Mouse (Mus musculus): ENCODE measurements around the gene Samd4b.

Samd4b gene

DNA sequence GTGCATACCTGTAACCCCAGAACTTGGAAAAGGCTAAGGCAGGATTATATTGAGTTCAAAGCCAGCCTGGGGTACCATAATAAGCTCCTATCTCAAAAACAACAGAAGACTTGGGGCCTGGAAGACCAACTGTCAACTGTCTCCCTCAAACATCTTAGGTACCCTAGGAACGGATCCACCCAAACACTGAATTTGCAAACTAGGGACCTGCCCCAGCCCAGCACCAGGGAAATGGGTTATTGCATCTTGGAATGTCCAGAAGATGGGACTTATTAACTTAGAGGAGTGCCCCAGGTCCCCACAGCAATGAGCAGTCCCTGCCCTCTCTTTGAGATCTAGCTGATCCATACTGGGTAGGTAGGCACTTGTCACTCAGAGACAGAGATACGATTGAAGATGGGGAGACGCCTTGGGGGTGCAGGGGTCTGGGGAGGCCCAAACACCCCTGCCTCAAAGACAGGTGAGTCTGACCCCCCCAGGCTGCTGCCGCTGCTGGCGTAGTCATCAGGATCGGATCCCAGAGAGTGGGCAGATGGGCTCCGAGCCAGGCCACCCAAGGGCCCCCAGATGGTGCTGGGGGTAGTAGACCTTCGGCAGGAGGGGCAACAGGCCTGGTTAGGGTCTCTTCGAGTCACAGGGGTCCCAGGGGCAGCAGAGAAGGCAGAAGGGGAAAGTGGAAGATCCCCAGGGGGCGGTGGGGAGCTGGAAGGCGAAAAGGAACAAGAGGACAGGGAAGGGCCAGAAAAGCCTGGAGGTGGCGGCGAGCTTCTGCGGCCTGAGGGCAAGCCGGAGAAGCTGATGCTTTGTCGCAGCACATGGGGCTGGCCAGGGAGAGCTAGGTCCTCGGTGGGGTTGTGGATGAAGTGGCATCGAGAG lies 220.5 kb downstream of the Samd4b start:
- peak; percentile 65 for DNase-seq (ENCODE audit: low spot score)

DNA sequence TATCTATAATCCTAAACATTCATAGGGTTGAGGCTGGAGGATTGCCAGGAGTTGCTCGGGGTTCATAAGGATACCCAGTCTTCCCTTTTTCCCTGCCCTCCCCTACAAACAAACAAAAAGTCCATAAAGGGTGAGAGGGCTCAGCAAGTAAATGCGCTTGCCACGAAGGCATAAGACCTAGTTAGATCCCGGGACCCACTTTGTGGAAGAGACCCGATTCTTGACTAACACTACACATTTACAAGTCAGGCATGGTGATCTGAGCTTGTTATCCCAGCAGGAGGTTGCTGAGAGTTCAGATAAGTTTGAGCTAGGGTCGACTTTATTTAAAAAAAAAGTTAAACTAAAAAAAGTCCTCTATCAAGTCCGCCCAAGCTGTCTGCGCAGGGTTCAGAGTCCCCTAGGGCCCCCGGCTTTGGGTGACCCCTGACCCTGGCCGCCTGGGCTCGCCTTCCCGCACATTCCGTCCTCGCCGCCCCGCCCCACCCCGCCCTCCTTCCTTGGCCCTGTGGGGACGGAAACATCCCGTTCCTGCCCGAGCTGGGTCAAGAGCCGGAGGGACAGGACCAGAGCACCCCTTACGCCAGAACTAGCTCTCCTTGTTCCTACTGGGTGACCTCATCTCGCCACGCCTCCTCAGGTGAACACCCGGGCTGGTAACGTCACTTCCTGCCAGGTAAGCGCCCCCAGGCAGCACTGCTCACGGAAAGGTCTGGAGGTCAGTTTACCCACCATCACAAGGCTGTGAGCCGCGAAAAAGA lies 221.8 kb downstream of the Samd4b start:
- DNase-seq (ENCODE audit: low spot score), result peak; percentile 83

DNA sequence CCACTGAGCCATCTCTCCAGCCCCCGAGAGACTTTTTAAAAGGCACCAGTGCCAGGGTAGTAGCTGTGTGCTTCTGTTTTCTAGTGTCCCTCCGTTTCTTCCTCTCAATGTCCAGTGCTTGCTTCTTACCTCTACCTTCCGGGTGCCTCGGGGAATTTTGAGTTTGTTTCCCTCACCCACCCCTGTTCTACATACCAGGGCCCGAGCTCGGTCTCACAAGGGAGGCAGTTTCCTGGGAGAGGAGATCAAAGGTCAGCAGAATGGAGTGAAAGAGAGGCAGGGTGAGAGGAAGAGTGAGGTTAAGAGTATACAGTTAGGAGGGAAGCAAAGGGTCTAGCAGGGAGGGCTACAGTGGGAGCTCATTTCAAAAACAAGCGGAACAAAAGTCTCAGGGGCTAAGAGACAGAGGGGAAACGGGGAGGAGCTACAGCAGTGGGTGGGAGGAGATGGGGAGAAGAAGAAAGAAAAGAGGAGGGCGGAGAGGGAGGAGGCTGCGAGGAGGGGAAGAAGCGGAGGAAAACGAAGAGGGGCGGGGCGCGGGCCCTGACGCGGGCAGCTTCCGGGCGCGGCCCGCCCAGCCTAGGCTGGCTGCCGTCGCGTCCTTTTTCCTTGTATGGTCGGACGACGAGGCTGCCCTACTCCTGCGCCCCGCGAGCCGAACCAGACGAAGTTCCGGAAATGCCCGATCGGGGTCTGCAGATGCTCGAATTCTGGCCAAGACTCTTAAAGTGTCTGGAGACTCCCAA lies 222.6 kb downstream of the Samd4b start:
- DNase-seq (ENCODE audit: low spot score), result peak; percentile 94

DNA sequence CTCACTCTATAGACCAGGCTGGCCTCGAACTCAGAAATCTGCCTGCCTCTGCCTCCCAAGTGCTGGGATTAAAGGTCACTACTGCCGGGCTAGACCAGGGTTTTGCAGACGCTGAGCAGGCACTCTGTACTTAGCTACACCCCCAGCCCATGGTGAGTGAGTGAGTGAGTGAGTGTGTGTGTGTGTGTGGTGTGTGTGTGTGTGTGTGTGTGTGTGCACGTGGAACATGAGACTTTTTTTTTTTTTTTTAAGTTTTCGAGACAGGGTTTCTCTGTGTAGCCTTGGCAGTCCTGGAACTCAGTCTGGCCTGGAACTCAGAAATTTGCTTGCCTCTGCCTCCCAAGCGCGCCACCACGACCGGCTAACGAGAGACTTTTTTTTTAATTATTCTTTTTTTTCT lies 223.3 kb downstream of the Samd4b start:
- no peak for DNase-seq (ENCODE audit: low spot score)

DNA sequence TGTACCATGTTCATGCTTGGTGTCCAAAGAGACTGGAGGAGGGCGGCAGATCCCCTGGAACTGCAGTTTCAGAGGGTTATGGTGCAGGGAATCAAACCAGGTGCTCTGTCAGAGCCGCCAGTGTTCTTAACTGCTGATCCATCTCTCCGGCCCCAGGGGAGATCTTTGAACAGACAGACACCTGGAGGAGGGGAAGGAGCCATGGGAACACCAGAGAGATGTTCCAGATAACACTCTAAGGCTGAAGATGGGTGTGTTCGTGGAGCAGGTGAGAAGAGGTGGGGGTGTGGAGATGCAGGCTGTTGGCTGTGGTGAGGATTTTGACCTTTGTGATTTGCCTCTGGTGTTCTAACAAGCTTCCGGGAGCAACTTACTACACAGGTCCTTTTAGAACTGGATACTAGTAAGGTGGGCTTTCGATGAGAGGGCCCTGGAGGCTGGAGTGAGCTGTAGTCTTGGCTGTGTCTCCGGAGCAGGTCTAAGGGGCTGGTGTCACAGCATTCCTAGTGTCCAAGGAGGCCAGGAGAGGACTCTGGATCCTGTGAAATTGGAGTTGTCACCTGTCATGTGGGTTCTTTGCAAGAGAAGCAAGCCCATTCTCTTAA lies 224.0 kb downstream of the Samd4b start:
- DNase-seq (ENCODE audit: low spot score), result no peak

DNA sequence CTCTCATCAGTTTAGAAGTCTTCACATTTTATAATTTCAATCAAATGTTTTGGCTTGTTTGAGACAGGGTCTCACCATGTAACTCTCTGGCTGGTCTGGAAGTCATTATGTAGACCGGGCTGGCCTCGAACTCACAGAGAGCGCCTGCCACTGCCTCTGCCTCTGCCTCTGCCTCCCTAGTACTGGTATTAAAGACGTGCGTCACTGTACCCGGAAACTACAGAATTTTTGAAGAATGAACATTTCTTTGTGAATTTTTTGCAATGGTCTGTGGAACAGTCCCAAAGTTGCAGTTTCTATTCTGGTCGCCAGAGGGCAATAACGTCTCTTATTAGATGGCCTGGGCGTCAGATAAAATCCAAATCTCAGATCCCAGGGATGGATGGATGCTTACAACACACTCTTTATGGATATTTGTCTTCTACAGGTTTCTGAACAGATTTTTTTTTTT lies 224.8 kb downstream of the Samd4b start:
- peak; percentile 85 for DNase-seq (ENCODE audit: low spot score)

DNA sequence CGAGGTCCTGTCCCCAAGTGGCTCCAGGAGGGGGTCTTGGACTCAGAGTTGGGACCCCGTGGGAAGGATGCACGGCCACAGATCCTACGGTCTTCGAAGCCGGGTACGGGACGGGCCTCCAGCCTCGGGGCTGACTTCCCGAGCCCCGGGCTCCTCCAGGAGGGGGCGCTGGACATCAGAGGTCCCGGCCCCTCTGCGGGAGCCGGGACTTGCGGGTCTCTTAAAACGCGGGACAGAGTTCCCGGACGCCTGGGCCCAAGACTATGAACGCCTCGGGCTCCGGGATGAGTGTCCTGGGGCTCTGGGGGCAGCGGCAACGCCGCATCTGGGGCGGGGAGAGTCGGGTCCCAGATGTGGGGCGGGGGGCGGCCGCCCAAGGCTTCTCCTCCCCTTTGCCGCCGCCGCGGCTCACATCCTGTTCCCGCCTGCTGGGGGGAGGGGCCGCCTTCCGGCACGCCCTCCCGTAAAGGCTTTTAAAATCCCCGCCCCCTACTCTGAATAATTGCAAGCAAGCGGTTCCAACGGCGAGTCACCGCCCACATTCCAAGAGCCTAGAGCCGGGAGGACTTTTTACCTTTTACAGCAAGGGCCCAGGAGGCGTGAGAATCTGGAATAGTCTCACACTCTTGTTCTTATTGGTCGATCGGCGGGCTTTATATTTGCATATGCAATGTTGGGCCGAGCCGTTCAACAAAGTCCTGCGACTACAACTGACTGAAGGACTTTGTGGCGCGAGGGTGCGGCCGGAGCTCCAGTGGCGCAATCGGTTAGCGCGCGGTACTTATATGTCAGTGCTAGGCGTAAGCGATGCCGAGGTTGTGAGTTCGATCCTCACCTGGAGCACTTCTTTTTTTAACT lies 225.5 kb downstream of the Samd4b start, which contains the start of gene Plekhg2:
TSS of gene Plekhg2 (minus strand) at position 349 of the 858 bp plus-strand sequence.
- peak; percentile 97 for DNase-seq (ENCODE audit: low spot score)

DNA sequence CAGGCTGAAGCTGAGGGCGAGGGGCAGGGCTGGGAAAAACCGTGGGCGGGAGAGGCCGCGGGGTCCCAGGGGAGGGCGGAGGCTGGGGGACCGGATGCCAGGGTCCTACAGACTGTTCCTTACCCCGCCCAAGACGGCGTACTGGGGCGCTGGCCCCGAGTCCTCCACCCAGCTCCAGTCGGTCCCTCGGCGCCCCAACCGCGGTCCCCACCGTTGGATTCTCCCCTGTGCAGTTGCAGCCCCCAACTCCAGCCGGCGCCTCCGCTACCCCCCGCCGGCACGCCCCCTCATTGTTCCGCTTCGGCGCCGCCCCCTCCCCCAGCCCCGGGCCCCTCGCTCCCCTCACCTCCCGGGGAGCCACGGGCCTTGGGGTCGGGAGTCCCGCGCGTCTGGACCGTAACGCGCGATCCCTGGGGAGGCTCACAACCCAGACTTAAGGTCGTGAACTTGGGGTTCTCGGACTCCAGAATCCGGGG lies 226.4 kb downstream of the Samd4b start:
- peak; percentile 79 for DNase-seq (ENCODE audit: low spot score)

DNA sequence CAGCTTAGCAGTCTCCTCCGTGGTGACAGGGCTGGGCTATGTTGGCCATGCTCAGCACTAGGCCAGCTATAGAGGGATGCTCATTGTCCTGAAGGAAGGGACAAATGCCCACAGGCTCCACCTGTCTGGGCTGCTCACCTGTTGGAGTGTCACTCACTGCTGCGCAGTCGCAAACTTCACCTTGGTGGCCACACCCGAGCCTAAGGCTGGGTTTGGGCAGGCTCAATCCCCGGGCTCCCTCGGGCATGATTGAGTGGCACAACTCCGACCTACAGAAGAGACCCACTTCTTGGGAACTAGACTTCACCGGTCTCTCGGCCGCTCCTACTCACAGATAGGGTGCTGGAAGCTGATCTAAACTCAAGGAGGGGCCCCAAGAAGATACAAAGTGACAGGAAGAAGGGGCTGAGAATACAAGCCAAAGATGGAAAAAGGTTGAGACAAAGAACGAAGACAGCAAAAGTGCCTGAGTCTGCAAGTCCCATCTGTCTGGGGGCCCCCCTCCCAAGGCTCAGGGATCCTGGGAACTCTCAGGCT lies 226.9 kb downstream of the Samd4b start:
- DNase-seq (ENCODE audit: low spot score), result no peak

DNA sequence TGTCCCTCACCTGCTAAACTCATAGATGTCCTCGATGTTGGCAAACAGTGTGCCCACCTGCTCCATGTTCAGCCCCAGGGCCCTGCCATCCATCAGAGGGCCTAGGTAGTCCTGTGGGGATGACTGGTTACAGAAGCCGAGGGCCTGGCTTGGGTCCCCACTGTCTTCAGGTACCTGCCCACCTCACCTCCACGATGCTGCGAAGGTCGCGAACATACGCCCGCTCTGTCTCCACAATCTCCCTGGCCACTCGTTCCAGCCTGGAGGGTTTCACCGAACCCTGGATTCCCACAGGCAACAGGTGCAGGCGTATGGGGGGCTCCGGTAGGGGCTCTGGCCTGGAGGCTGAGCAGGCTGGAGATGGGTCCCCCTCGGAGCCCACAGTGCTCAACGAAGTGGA lies 227.9 kb downstream of the Samd4b start:
- DNase-seq (ENCODE audit: low spot score), result no peak

DNA sequence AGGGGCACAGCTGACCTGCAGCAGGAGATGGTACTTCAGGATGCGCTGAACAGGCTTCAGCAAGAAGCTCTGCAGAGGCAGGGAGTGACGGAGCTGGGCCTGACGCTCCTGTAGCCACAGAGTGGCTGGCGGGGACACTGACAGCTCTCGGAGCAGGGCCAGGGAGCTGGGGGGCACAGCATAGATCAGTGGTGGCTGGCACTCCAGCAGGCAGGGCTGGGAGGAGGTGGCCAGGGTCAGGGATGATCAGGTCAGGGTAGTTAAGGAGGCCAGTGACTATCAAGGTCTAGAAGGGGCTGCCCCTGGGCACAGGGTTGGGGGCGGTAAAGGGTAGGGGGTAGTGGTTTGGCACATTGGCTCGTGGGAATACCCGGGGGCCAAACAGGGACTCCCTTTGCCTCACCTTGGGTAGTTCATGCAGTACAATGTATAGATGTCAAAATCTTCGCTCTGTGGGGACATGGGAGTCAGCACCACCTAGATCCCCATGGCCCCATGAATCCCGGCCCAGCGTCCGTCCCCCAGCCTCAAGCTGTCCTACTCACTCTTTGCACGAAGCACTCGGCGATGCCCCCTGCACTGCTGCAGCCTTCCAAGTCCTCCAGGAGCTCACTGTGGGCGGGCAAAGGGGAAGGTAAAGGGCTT lies 229.5 kb downstream of the Samd4b start:
- no peak for DNase-seq (ENCODE audit: low spot score)

DNA sequence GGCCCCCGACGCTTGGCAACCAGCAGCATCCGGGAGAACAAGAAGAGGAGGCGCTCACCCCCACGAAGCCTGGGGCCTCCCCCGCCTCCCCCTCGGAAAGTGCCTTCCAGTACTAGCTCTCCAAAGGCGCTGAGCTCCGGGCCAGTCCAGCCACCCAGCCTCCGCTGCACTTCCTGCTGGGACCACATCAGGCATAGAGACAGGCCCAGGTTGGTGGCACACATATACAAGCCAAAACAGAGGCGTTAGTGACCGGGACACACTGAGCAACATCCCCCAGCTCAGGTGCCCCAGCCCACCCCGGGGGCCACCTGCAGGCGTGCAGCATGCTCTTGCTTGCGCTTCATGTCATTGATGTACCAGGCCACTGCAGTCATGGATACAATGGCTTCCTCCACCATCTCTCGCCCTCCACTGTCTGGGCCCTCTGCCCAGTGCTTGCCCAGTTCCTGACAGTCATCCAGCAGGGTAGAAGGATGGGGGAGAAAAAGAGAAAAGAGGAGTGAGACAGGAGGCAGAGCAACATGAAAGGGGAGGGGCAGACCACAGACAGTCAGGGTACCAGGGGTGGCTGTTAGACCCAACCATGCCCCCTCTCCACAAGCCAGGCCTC lies 230.2 kb downstream of the Samd4b start:
- no peak for DNase-seq (ENCODE audit: low spot score)

DNA sequence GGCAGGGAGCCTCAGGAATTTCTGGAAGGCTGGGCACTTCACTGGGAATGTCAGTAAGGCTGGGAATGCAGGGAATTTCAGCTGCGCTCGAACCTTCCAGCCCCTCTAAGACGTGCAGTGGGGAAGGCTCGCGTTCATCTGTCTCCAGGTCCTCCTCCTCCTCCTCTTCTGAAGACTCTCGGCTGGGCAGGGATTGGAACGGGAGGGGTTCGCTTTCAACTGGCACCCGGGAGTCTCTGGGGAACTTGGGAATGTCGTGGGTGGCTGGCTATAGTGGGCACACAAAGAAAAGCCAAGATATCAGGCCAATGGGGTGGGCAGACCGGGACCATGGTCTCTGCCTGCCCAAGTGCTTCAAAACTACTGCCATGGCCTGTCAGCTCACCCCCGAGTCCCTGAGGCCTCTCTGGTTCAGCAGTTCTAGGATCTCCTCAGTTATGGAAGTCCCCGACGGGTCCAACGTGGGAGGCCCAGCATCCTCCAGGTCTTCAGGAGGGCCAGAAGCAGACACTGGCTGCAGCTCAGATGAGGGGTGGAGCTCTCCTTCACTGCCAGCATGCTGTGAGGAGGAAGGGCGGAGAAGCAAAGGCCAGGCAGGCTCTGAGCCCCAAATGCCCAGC lies 235.4 kb downstream of the Samd4b start:
- no peak for DNase-seq (ENCODE audit: low spot score)

DNA sequence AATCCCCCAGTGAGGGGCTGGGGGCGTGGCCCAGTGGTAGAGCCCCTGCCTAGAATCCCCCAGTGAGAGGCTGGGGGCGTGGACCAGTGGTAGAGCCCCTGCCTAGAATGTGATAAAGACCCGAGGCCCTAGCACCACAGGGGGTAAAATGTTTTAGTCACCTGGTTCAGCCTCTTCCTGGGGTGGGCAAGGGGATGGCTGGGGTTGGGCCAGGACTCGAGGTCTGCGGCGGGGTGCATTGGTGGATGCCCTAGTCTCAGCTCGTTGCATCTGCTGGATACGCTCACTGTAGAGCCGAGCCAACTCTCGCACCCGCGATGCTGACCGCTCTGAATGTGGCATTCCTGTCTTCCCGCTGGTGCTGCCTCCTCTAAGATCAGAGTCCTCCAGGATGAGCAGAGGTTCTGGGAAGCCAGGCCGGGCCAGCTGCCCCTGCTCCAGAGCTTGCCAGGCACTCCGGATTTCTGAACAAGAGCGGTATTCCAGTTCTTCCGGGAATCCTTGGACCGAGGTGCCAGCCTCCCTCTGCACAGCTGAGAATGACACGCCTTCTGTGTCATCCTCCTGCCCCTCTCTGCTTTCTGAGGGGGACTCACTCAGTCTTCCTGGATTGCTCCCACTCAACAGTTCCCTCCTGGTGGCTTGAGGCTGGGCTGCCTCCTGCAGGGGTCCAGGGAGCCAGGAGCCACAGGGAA lies 236.2 kb downstream of the Samd4b start:
- DNase-seq (ENCODE audit: low spot score), result no peak

DNA sequence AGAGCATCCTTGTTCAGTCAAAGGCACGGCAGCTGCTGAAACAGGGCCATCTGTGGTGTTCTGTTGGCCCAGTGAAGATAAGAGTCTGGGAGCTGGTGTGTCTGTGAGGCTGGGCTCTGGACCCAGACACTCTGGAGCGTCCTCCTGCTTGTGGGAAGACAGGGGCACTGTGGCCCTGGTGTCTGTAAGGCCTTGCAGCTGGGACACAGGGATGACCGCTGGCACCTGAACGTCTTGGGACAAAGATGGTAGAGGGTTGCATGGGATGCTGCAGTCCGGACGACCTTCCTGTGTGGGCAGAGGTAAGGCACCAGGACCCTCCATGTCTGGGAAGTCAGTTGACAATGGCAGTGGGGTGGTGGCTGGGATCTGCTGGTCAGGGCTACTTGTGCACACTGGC lies 237.7 kb downstream of the Samd4b start:
- DNase-seq (ENCODE audit: low spot score), result no peak

DNA sequence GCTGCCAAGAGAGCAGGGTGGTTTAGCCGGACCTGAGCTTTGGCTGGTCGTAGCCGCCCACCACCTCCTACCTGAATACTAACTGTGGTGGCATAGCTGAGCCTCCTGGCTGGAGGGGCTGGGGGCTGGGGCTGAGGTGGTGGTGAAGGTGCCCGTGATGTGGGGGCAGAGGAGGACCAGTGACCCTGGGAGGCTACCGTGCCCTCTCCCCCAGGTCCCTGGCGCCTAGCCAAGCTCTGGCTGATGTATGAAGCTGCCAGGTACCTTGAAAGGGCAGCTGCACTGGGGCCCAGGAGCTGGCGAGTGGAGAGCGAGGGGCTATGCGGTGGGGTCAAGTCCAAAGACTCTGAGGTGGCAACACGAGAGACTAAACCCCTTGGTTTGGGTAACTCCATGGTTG lies 238.1 kb downstream of the Samd4b start:
- DNase-seq (ENCODE audit: low spot score), result peak; percentile 77

DNA sequence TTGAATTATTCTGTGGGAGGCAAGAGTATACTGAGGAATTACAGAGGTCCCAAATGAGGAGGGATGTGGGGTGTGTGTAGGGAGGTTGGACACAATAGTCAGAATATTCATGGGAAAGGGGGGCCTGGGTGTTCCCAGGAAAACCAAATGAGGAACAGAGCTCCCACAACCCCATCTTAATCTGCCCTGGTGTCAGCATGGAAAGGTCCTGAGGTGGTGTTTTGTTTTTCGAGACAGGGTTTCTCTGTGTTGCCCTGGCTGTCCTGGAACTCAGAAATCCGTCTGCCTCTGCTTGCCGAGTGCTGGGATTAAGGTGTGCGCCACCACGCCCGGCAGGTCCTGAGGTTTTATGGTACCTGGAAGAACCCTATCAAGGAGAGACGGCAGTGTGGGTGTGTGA lies 239.5 kb downstream of the Samd4b start:
- DNase-seq (ENCODE audit: low spot score), result no peak

DNA sequence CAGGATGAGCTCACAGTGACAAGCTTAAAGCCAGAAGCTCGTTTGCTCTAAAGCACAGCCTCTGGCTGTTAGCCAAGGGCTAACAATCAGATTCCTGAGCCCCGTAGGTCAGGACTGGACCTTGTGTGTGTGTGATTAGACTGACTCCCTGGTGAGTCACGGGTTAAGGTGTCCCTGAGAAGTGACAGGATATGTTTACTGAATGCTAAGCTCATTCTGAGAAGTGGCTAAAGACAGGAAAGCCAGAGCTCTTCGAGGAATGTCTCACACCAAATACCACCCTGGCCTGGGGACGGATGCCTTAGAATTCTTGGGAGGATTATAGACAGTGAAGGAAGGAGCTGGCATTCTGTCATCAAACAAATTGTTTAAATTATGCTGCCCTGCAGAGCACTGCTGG lies 240.0 kb downstream of the Samd4b start:
- no peak for DNase-seq (ENCODE audit: low spot score)

DNA sequence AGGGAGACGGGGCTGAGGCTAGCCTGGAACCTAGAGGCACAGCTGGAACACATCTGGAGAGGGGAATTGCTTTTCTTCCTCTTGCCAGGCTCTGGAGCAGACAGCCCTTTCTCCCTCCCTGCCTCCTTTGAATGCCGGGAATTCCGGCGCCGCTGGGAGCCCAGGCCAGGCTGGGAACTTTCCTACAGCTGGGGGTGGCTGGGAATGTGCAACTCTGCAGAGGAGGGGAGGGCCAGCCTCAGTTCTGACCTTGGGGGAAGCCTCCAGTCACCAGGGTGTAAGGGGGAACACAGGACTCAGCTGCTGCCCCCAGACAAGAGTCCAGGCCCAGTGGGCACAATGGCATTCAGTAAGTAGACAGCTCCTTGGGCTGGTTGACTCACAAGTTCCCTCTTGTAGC lies 241.0 kb downstream of the Samd4b start:
- peak; percentile 71 for DNase-seq (ENCODE audit: low spot score)
